Mouse (Mus musculus) limb, embryonic 15.5 days (tissue): ENCODE results near the gene Tor1b. TPM values are rescaled to one million over a fixed set of nuclear protein-coding genes. Genes with fewer than 3 reads are reported as not detected.

Experiments used
- ATAC-seq: fragments of 200-750 bp; cut with Nextera tagmentation; 2 replicates; pipeline ENCODE4 v1.8.0; 2017; ENCODE audit warnings: low read depth, moderate TSS enrichment; ENCODE audit not compliant: insufficient number of reproducible peaks, low FRiP score, low TSS enrichment
- H3K27ac ChIP-seq: fragments of 300-500 bp; sonication (generic); 2 replicates; pipeline ENCODE4 v1.5.1; 2015; ENCODE audit warnings: moderate library complexity, mild to moderate bottlenecking, inconsistent platforms
- H3K27me3 ChIP-seq: fragments of 300-500 bp; sonication (generic); 2 replicates; pipeline ENCODE4 v1.6.1; 2015; ENCODE audit warnings: inconsistent platforms
- H3K36me3 ChIP-seq: fragments of 300-500 bp; sonication (generic); 2 replicates; pipeline ENCODE4 v1.6.1; 2015; ENCODE audit warnings: inconsistent platforms
- H3K4me1 ChIP-seq: fragments of 300-500 bp; sonication (generic); 2 replicates; pipeline ENCODE4 v1.6.1; 2015; ENCODE audit warnings: inconsistent platforms
- H3K4me2 ChIP-seq: fragments of 300-500 bp; sonication (generic); 2 replicates; pipeline ENCODE4 v1.6.1; 2015; ENCODE audit warnings: mild to moderate bottlenecking, inconsistent platforms
- H3K4me3 ChIP-seq: fragments of 300-500 bp; sonication (generic); 2 replicates; pipeline ENCODE4 v1.5.1; 2015; ENCODE audit warnings: mild to moderate bottlenecking, inconsistent platforms
- H3K9ac ChIP-seq: fragments of 300-500 bp; sonication (generic); 2 replicates; pipeline ENCODE4 v1.6.1; 2015; ENCODE audit warnings: inconsistent platforms
- H3K9me3 ChIP-seq: fragments of 300-500 bp; sonication (generic); 2 replicates; pipeline ENCODE4 v1.6.1; 2016; ENCODE audit warnings: inconsistent platforms
- WGBS: fragments of 180-500 bp; shearing (Covaris S2); methylation state at CpG from one replicate; pipeline ENCODE4 v1.1.7; 2015; 5-methylcytosine and 5-hydroxymethylcytosine counted together
- polyA plus RNA-seq: library from polyadenylated mRNA; unstranded; fragments of >200 nt; fragmentation: Nextera tagmentation; extraction: Ambion mirVana; gene quantifications from 2 replicates; pipeline ENCODE4 v1.2.1, GENCODE M21; 2015

Tor1b gene
- polyA plus RNA-seq, 1 experiment from 2014 or later: 38.5 TPM

GRCm38 (mm10) chr2:30962570-30963254 is 10.0 kb downstream of the Tor1b start:
- H3K27me3 ChIP-seq: no peaks in the 10 kb centered on the region
- WGBS: 90% methylated on average over 11 of the region's 11 CpGs
- peaks cover 19% of the 10 kb centered on the region for H3K4me1 ChIP-seq
- H3K4me3 ChIP-seq: no peak overlapping the region
- peaks cover 82% of the 10 kb centered on the region for H3K36me3 ChIP-seq
- H3K4me2 ChIP-seq: no peak overlapping the region
- H3K9ac ChIP-seq: no peak overlapping the region
- ATAC-seq: no peak
- H3K9me3 ChIP-seq: no peaks in the 10 kb centered on the region
- no peak overlapping the region for H3K27ac ChIP-seq

- peaks cover 57% of the 10 kb centered on the region for H3K36me3 ChIP-seq
- H3K4me2 ChIP-seq: no peak overlapping the region
- no peak for ATAC-seq
- no peak overlapping the region for H3K27ac ChIP-seq
- no peak overlapping the region for H3K9ac ChIP-seq
- H3K9me3 ChIP-seq: no peaks in the 10 kb centered on the region
- H3K4me1 ChIP-seq: peaks cover 19% of the 10 kb centered on the region
- no peak overlapping the region for H3K4me3 ChIP-seq
- H3K27me3 ChIP-seq: no peaks in the 10 kb centered on the region
- WGBS: 90% methylated on average over 8 of the region's 8 CpGs
Measured at GRCm38 (mm10) chr2:30965627-30966026, 12.9 kb downstream of the Tor1b start.

DNA sequence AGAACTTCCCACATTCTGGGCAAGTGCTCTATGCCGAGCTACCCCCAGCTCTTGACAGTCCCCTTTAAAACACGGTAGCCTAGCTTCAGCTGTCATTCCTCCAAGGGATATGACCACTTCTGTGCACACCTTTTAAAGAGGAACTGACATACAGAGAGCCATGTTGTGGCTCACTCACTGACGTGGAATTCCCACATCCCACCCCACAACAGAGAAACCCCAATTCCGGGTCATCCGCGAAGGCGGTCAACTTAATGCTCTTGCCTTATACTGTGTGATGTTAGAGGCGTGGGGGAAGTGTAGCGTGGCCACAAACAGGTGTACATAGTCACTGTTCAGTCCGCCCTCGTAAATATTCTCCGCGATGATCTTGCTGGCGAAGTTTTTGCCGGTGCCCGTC is 14.1 kb downstream of the Tor1b start:
- Histone ChIP-seq H3K4me3 (peak overlapping the region; percentile 93), H3K36me3 (peaks cover 45% of the 10 kb centered on the region), H3K9ac (peak overlapping the region; percentile 86), H3K4me2 (peak overlapping the region; percentile 88), H3K4me1 (peaks cover 19% of the 10 kb centered on the region), H3K9me3 (no peaks in the 10 kb centered on the region), H3K27ac (no peak overlapping the region), H3K27me3 (no peaks in the 10 kb centered on the region)
- WGBS: 14% methylated on average over 16 of the region's 16 CpGs
- 0 out of 2 replicates have a peak, but pooled peaks have one; percentile 15 for ATAC-seq

GRCm38 (mm10) chr2:30967352-30968327 is 14.9 kb downstream of the Tor1b start, which contains the start of gene Tor1a:
Tor1a (minus strand) TSS chr2:30967933.
- H3K4me2 ChIP-seq: peak within 1 kb of the TSS; percentile 88
- 2% methylated on average over 59 of the region's 59 CpGs for WGBS
- peaks cover 19% of the 10 kb centered on the region for H3K4me1 ChIP-seq
- peak within 1 kb of the TSS; percentile 93 for H3K4me3 ChIP-seq
- peaks cover 41% of the 10 kb centered on the region for H3K36me3 ChIP-seq
- peak within 1 kb of the TSS; percentile 86 for H3K9ac ChIP-seq
- H3K9me3 ChIP-seq: no peaks in the 10 kb centered on the region
- H3K27ac ChIP-seq: peak within 1 kb of the TSS; percentile 74
- no peaks in the 10 kb centered on the region for H3K27me3 ChIP-seq
- peak; percentile 91 for ATAC-seq

DNA sequence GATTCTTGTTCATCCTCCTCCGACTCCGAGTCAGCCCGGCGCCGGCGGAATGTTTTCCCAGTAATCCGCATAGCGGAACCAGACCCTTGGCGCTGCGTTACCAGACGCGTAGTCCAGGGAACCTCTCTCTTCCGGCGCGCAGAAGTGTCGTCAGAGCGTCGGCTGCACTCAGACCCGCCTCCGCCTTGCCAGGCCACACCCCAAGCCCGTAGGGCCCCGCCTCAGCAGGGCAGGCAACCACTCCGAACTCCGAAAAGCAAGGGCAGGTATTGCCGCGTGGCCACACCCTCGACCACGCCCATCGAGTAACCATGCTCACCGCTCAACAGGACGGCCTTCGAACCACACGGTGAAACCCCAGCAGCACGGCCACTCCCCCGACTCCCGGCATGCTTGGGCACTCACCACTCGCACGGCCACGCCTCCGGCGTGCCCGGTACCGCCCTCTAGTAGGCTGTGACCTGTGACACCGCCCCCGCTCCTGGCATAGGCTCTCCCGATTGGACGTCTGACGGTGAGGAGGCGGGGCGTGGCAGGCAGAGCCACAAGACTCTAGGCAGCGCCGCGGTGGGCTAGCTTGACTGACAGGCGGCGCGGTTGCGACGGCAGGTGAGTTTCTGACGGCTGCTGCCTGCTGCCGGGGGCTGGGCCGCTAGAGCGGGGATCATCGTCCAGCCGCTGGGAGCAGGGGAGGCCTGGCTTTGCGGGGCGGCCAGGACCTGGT is 29.2 kb downstream of the Tor1b start, which contains the start of the genes BC005624 and Usp20:
Gene BC005624, minus strand, starts transcription at position 412 of the 724 bp plus-strand sequence.
Gene Usp20, plus strand, starts transcription at position 490 of the 724 bp plus-strand sequence.
- peak within 1 kb of the TSS; percentile 75 for H3K4me3 ChIP-seq
- under 1% methylated on average over 61 of the region's 66 CpGs for WGBS
- no peaks in the 10 kb centered on the region for H3K9me3 ChIP-seq
- peak within 1 kb of the TSS; percentile 88 for H3K4me2 ChIP-seq
- H3K36me3 ChIP-seq: peaks cover 30% of the 10 kb centered on the region
- no peaks in the 10 kb centered on the region for H3K27me3 ChIP-seq
- H3K9ac ChIP-seq: peak within 1 kb of the TSS; percentile 74
- H3K4me1 ChIP-seq: peaks cover 24% of the 10 kb centered on the region
- ATAC-seq: peak; percentile 98
- peak within 1 kb of the TSS; percentile 71 for H3K27ac ChIP-seq

GRCm38 (mm10) chr2:30983024-30983423 is 30.3 kb downstream of the Tor1b start:
- 0 out of 2 replicates have a peak overlapping the region, but pooled peaks have one; percentile 74 for H3K9ac ChIP-seq
- H3K9me3 ChIP-seq: no peaks in the 10 kb centered on the region
- H3K36me3 ChIP-seq: peaks cover 26% of the 10 kb centered on the region
- WGBS: 37% methylated on average over 7 of the region's 7 CpGs
- peak overlapping the region; percentile 71; the same call in 1 of the 2 replicates for H3K27ac ChIP-seq
- no peaks in the 10 kb centered on the region for H3K27me3 ChIP-seq
- H3K4me2 ChIP-seq: peak overlapping the region; percentile 88
- peaks cover 24% of the 10 kb centered on the region for H3K4me1 ChIP-seq
- ATAC-seq: no peak
- H3K4me3 ChIP-seq: peak overlapping the region; percentile 75

DNA sequence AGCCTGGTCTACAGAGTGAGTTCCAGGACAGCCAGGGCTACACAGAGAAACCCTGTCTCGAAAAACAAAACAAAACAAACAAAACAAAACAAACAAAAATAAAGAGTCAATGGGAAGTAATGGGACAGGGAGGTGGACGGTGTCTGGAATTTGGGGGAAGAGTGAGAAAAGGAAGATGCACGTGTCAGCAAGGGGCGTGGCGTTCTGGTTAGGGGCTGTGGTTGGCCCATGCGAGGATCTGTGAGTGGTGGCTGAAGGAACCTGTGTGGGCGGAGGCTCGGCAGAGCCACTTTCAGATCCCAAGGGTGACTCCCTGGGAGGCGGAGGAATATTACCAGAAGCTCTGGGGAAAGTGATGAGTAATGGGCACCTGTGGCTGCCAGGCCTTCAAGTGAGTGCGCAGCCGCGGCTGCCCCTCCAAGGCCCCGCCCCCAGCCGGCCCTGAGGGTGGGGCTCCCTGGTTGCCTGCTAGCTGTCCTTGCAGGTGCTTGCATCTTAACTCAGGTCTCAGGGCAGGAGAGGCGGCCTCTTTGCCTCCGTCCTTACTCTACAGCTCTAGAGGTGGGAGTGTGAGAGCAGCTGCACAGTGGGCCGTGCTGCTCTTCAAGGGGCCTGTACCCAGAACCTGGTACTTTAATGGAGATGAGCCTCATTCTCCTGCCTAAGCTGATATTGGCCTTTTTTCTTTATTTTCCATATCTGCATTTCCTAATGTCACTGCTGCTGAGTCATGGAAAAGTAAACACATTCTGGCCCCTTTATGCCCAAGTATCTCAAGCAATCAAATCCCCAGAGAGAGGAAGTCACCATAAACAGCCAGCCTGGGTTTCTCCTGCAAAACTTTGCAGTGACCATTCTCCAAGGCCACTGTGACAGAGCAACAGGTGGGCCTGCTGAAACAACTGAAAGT is 32.6 kb downstream of the Tor1b start:
- ATAC-seq: no peak
- Histone ChIP-seq H3K9ac (no peak overlapping the region), H3K27me3 (no peaks in the 10 kb centered on the region), H3K36me3 (peaks cover 5% of the 10 kb centered on the region), H3K4me3 (no peak overlapping the region), H3K4me2 (no peak overlapping the region), H3K4me1 (peaks cover 24% of the 10 kb centered on the region), H3K27ac (no peak overlapping the region), H3K9me3 (no peaks in the 10 kb centered on the region)
- WGBS: 21% methylated on average over 17 of the region's 17 CpGs

DNA sequence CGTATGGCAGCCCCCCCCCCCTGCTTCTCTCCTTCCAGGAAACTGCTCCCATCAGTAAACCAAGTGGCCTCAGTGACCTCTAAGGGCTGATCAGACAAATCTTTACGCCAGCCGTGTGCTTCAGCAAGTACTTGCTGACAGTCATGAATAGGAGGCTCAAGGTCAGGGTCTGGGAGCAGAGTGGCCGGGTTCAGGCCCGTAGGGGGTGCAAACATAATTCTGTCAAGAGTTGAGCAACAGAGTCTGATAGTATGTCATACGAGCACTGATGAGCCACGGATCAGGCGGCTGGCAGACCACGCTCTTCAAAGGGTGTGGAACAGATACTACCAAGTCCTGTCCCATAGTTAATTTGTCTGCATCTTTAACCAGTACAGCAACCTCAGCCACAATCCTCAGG is 37.5 kb downstream of the Tor1b start:
- Histone ChIP-seq H3K4me2 (no peak overlapping the region), H3K9me3 (no peaks in the 10 kb centered on the region), H3K4me3 (no peak overlapping the region), H3K27ac (no peak overlapping the region), H3K4me1 (peaks cover 6% of the 10 kb centered on the region), H3K27me3 (no peaks in the 10 kb centered on the region), H3K36me3 (peaks cover 4% of the 10 kb centered on the region; the same call in 1 of the 2 replicates), H3K9ac (no peak overlapping the region)
- 84% methylated on average over 9 of the region's 9 CpGs for WGBS
- no peak for ATAC-seq

GRCm38 (mm10) chr2:30994853-30995252 is 42.1 kb downstream of the Tor1b start:
- Histone ChIP-seq H3K27ac (no peak overlapping the region), H3K4me2 (no peak overlapping the region), H3K4me3 (no peak overlapping the region), H3K9ac (no peak overlapping the region), H3K4me1 (0 out of 2 replicates have a peak, but pooled peaks cover 2% of the 10 kb centered on the region), H3K9me3 (no peaks in the 10 kb centered on the region), H3K27me3 (no peaks in the 10 kb centered on the region), H3K36me3 (peaks cover 2% of the 10 kb centered on the region; the same call in 1 of the 2 replicates)
- 87% methylated on average over 4 of the region's 4 CpGs for WGBS
- ATAC-seq: no peak

DNA sequence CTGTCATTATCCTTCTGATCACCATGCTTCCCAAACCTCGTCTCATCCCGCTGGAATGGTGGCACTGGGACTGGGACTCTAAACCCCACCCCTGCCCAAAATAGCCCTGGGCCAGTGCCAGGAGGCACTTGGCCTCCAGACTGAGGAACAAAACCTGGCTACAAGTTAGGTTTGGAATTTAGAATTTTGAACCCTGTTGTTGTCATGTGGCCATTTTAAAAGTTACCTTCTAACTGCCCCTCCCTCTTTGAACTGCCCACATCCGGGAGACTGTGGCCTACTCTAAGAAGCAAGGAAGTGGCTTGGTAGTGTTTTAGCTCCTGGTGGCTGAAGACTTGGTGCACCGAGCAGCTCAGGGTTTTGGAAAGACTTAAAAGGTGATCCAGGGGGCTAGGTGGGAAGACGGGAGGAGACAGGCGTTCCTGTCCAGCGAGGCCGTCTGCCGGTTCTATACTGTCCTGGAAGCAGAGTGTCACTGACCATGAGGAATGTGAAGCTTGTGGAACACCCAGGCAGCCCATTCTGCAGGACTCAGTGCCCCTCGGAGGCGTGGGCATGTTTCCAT is 42.8 kb downstream of the Tor1b start:
- Histone ChIP-seq H3K4me2 (no peak overlapping the region), H3K4me1 (0 out of 2 replicates have a peak, but pooled peaks cover 2% of the 10 kb centered on the region), H3K4me3 (no peak overlapping the region), H3K9ac (no peak overlapping the region), H3K27me3 (no peaks in the 10 kb centered on the region), H3K9me3 (no peaks in the 10 kb centered on the region), H3K36me3 (peaks cover 8% of the 10 kb centered on the region), H3K27ac (no peak overlapping the region)
- WGBS: 81% methylated on average over 11 of the region's 11 CpGs
- no peak for ATAC-seq
